Mouse (Mus musculus): ENCODE data around the gene A530084C06Rik.

A530084C06Rik gene

GRCm38 (mm10) chr13:31558521-31559418 lies at the start of gene A530084C06Rik:
Gene A530084C06Rik (minus strand): TSS chr13:31559333.
- peak; percentile 54 for DNase-seq

GRCm38 (mm10) chr13:31603964-31604363 lies 44.8 kb upstream of the A530084C06Rik start:
- no peak for DNase-seq

- DNase-seq: no peak
Measured at GRCm38 (mm10) chr13:31599576-31599975, 40.4 kb upstream of the A530084C06Rik start.

GRCm38 (mm10) chr13:31587341-31587740 lies 28.2 kb upstream of the A530084C06Rik start:
- DNase-seq: no peak

GRCm38 (mm10) chr13:31579866-31580265 lies 20.7 kb upstream of the A530084C06Rik start:
- no peak for DNase-seq

GRCm38 (mm10) chr13:31578389-31578788 lies 19.3 kb upstream of the A530084C06Rik start:
- DNase-seq: no peak

GRCm38 (mm10) chr13:31577576-31577975 lies 18.4 kb upstream of the A530084C06Rik start:
- DNase-seq: no peak

- no peak for DNase-seq
Measured at GRCm38 (mm10) chr13:31576696-31577095, 17.6 kb upstream of the A530084C06Rik start.

GRCm38 (mm10) chr13:31574627-31575026 lies 15.5 kb upstream of the A530084C06Rik start:
- no peak for DNase-seq

GRCm38 (mm10) chr13:31572806-31573508 lies 13.8 kb upstream of the A530084C06Rik start:
- DNase-seq: no peak

- DNase-seq: no peak
Measured at GRCm38 (mm10) chr13:31567617-31568294, 8.6 kb upstream of the A530084C06Rik start.

GRCm38 (mm10) chr13:31567099-31567498 lies 8.0 kb upstream of the A530084C06Rik start:
- DNase-seq: no peak

- DNase-seq: no peak
Measured at GRCm38 (mm10) chr13:31564394-31564793, 5.3 kb upstream of the A530084C06Rik start.

GRCm38 (mm10) chr13:31559419-31560144 lies 449 bp upstream of the A530084C06Rik start:
- DNase-seq: peak; percentile 67

GRCm38 (mm10) chr13:31557768-31558520 lies 1.2 kb downstream of the A530084C06Rik start:
- DNase-seq: peak; percentile 48

GRCm38 (mm10) chr13:31556964-31557767 lies 2.0 kb downstream of the A530084C06Rik start:
- no peak for DNase-seq

- no peak for DNase-seq
Measured at GRCm38 (mm10) chr13:31555834-31556233, 3.3 kb downstream of the A530084C06Rik start, which contains the start of gene Foxq1. Gene Foxq1 (plus strand): TSS chr13:31556134.

GRCm38 (mm10) chr13:31547610-31548009 lies 11.5 kb downstream of the A530084C06Rik start:
- no peak for DNase-seq

- DNase-seq: no peak
Measured at GRCm38 (mm10) chr13:31547204-31547603, 11.9 kb downstream of the A530084C06Rik start.

- no peak for DNase-seq
Measured at GRCm38 (mm10) chr13:31546784-31547183, 12.3 kb downstream of the A530084C06Rik start.

- DNase-seq: no peak
Measured at GRCm38 (mm10) chr13:31543021-31543420, 16.1 kb downstream of the A530084C06Rik start.

Data from retina, postnatal 1 day (tissue).